Mouse (Mus musculus) T-helper 1 cell (primary cell): Measurements from ENCODE around the gene Insl6.

Experiments
- in situ Hi-C: fragments of 300-600 bp; cut with MboI, MseI; formaldehyde crosslinking; loops from one replicate; pipeline ENCODE4 v1.15.1; 2025; ENCODE audit warnings: high pct_unique_total_duplicates

The Insl6 gene

GRCm38 (mm10) chr19:29292546-29292945 is 32.6 kb downstream of the Insl6 start:
- in situ Hi-C loops: no loop called here

GRCm38 (mm10) chr19:29291532-29291931 is 33.6 kb downstream of the Insl6 start:
- in situ Hi-C loops: no loop called here

GRCm38 (mm10) chr19:29287863-29288262 is 37.3 kb downstream of the Insl6 start:
- in situ Hi-C loops: no loop called here

DNA sequence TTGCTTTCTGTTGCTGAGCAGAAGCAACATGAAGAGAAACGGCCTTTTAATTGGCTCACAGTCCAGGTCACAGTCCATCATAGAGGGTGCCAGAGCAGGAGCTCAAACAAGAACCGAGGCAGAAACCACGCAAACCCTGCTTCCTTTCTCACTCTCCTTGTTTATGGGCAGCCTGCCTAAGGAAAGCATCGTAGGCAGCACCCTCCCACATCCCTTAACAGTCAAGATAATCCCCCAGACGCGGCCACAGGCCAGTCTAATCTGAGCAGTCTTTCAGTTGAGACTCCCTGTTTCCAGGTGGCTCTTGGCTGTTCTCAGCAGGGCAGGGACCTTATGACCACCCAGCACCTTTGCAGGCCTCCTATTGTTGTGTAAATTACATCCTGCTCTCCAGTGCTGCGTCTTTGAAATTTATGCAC is 39.7 kb downstream of the Insl6 start:
- in situ Hi-C loops: no loop called here

DNA sequence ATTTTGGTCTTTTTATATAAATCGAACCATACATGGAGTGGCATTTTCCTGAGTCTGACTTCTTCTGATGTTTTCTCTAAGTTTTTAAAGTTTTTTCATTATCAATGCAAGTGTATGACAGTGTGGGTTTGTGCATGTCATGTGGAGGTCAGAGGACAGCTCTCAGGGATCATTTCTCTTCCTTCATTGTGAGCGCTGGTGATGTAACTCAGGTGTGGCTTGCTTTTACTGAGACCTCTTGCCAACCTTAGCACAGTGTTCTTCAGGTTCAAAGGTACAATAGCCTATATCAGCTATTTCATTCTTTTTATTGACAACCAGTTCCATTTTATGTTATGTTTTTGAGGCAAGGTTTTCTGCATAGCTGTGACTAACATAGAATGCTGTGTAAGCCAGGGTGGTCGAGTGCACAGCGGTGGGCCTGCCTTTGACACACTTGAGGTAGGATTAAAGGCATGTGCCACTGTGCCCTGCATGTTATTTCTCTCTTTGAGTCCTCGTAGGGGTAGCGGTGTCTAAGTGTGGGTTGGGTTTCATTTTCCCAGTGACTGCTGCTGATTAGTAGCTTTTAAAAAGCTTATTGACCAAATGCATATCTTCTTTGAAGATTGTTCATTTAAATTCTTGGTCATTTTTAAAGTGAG is 46.1 kb downstream of the Insl6 start:
- in situ Hi-C loops: no loop called here

DNA sequence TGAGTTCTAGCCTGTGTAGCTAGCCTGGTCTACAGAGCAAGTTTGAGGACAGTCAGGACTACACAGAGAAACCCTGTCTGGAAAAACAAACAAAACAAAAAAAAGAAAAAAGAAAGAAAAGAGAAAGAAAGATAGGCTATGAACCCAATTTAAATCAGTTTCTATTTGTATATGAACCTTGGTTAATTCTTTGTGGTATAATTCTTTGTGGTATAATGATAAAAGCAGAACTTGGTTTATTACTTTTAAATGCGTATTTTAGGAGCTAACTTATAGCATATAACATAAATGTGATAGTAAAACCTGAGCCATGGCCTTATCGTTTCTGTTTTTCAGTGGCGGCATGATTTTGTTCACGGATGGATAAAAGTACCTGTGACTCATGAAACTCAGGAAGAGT is 48.7 kb downstream of the Insl6 start:
- in situ Hi-C loops: no loop called here

DNA sequence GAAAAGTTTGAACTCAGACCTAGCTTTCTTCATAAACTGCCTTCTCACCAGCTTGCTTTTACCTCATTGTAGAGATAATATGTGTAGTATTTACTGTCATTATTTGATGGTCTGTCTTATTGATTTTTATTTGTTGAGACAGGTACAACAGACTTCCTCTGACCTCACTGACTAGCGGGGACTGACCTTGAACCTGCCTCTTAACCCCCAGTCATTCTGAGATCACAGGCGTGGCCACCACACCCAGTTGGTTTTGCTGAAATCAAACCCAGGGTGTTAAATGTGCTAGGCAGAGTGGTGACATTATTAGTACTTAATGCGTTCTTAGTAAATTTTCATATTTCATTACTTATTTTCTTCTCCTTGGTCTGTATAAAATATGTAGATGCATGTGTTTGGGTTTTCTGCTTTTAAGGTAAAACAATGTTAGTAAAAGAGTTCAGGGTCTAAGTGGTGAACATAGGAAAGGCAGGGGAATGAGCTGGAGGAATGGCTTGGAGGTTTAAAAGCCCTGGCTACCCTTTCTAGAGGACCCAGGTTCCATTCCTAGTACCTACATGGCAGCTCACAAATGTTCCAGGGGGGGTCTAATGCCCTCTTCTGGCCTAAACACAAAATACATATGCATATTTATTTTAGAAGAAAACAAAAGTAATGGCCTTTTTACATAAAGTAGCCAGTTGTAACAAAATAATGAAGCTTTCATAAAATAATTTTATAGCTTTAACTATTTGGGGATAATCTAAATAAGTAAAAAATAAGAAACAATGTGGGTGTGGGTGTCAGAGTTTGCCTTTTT is 52.9 kb downstream of the Insl6 start:
- in situ Hi-C loops: no loop called here
